24 mouse cellular contexts compared by ENCODE assay signal in the genomic region with DNA sequence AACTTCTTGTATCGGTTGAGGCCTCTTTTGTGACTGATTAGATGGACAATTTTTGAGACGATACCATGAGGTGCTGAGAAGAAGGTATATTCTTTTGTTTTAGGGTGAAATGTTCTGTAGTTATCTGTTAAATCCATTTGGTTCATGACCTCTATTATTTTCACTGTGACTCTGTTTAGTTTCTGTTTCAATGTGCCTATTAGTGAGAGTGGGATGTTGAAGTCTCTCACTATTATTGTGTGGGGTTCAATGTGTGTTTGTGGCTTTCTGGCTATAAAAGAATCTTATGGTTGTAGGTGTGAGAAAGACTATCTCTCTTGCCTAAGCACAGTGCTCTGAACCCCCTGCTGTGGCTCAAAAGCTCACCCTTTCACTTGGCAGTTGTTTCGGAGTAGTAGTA.
"Had no signal": no experiment of that assay in that cellular context is flagged by ENCODE, and none has a peak within 500 bp of the region (broad histone marks: within the 10 kb centered on the region; RNA-seq: fewer than 3 reads in every experiment).

No protein-coding gene starts in this region.

- DNase-seq: gastrocnemius, postnatal 10 days; gastrocnemius, postnatal 25 days; heart, adult 2 months; heart, postnatal 14 days; heart, postnatal 36 days; kidney, adult 18-20 months; kidney, adult 8-10 months; kidney, postnatal 10 days; kidney, postnatal 25 days; kidney, postnatal 4 days; layer of hippocampus, postnatal 36 days; left cerebral cortex, postnatal 4 days had no signal

- H3K4me3 ChIP-seq: heart, adult 2 months; heart, embryonic 13.5 days; heart, embryonic 15.5 days; hindbrain, embryonic 13.5 days; hindbrain, embryonic 15.5 days; intestine, embryonic 15.5 days; layer of hippocampus, adult 2 months; limb, embryonic 13.5 days; limb, embryonic 15.5 days; liver, embryonic 12.5 days had no signal

- ATAC-seq: hindbrain, postnatal 0 days; intestine, embryonic 15.5 days; intestine, postnatal 0 days; liver, embryonic 12.5 days had no signal

- H3K27ac ChIP-seq: heart, adult 2 months; heart, embryonic 13.5 days; heart, embryonic 15.5 days; hindbrain, embryonic 13.5 days; hindbrain, embryonic 15.5 days; hindbrain, postnatal 0 days; intestine, embryonic 15.5 days; layer of hippocampus, adult 2 months; limb, embryonic 13.5 days; limb, embryonic 15.5 days; liver, embryonic 12.5 days; liver, embryonic 14.5 days had no signal
